Mouse (Mus musculus) thymus, adult 2 months (tissue): ENCODE measurements at regions not wholly inside any gene's neighbourhood (a gene's known extent, or its start where the extent isn't known, plus 50 kb on each side); places are given as distances from the start of the nearest gene placed in this dataset.

Experiments
- CTCF ChIP-seq: fragments of 200-500 bp; IDR thresholded peaks from 2 replicates; pipeline ENCODE4 v1.5.1; 2012; ENCODE audit warnings: mild to moderate bottlenecking, control low read depth, low read length, moderate library complexity, borderline replicate concordance; ENCODE audit not compliant: control insufficient read depth, poor library complexity, insufficient read depth; ENCODE audit errors: extremely low read depth
- POLR2A ChIP-seq: fragments of 200-500 bp; IDR thresholded peaks from 2 replicates; pipeline ENCODE4 v1.6.1; 2012; ENCODE audit warnings: mild to moderate bottlenecking, low read length, control low read depth, moderate library complexity; ENCODE audit not compliant: control insufficient read depth, poor library complexity, insufficient read depth; ENCODE audit errors: extremely low read depth

GRCm38 (mm10) chr2:137706528-137706988, 549.8 kb upstream of the Btbd3 start:
- no peak for TF ChIP-seq POLR2A
- TF ChIP-seq CTCF, result no peak
